Mouse (Mus musculus) heart, adult 18-20 months (tissue): ENCODE measurements around the gene Rnf225. TPM values are rescaled to one million over a fixed set of nuclear protein-coding genes. Genes with fewer than 3 reads are reported as not detected.
"Not testable (repeated sequence)": the region's sequence is repeated elsewhere in the genome, so short reads cannot be mapped to it uniquely, and the experiment has no call there.

Source experiments
- DNase-seq, 2 experiments: peaks; one replicate each; pipeline ENCODE4 v3.0.0; 2021 to 2022; ENCODE audit warnings: mixed read lengths in 1 of 2
- long read RNA-seq, 2 experiments: library from polyadenylated mRNA; stranded (forward); transcript quantifications; one replicate each; pipeline ENCODE4 v2.0.0; 2021
- total RNA-seq, 2 experiments: library from RNA; stranded (reverse); gene quantifications; 2 replicates each; pipeline ENCODE4 v1.2.3; 2021

The Rnf225 gene
- total RNA-seq, result under 1 TPM; 0.17 to 0.39 TPM
- long read RNA-seq, experiment 1, result 0 reads
- long read RNA-seq, experiment 2, result 0 reads

- DNase-seq, result no peak
These were observed at the start of gene Rnf225 for GRCm38 (mm10) chr7:12927191-12927680. Gene Rnf225 (plus strand): TSS chr7:12927416.

- DNase-seq, result no peak
These were observed 47.2 kb upstream of the Rnf225 start for GRCm38 (mm10) chr7:12880036-12880435.

- DNase-seq, result not testable (repeated sequence)
These were observed 46.7 kb upstream of the Rnf225 start for GRCm38 (mm10) chr7:12880497-12880896.

GRCm38 (mm10) chr7:12880911-12881660 lies 46.1 kb upstream of the Rnf225 start, which contains the start of gene Zfp128:
Gene Zfp128 (plus strand): TSS chr7:12881177.
- peak; percentile 97 to 98 for DNase-seq

- no peak for DNase-seq
These were observed 40.5 kb upstream of the Rnf225 start for GRCm38 (mm10) chr7:12886563-12887266.

GRCm38 (mm10) chr7:12887585-12887984 lies 39.6 kb upstream of the Rnf225 start:
- DNase-seq, result no peak

GRCm38 (mm10) chr7:12890928-12891327 lies 36.3 kb upstream of the Rnf225 start:
- no peak for DNase-seq

- DNase-seq, result no peak
These were observed 35.9 kb upstream of the Rnf225 start for GRCm38 (mm10) chr7:12891334-12891733.

GRCm38 (mm10) chr7:12897655-12898410 lies 29.4 kb upstream of the Rnf225 start, which contains the start of gene Zscan22:
Gene Zscan22 (plus strand): TSS chr7:12897815.
- peak; percentile 96 to 97 for DNase-seq

- DNase-seq, result no peak
These were observed 25.7 kb upstream of the Rnf225 start for GRCm38 (mm10) chr7:12901517-12901916.

- DNase-seq, result no peak
These were observed 23.6 kb upstream of the Rnf225 start for GRCm38 (mm10) chr7:12903623-12904022.

GRCm38 (mm10) chr7:12905146-12905545 lies 22.1 kb upstream of the Rnf225 start:
- DNase-seq, result no peak

- DNase-seq, result peak; percentile 77 to 92
These were observed 17.7 kb upstream of the Rnf225 start for GRCm38 (mm10) chr7:12909498-12909962.

- peak; percentile 71 to 82 for DNase-seq
These were observed 17.0 kb upstream of the Rnf225 start for GRCm38 (mm10) chr7:12910181-12910668.

- DNase-seq, result no peak
These were observed 13.7 kb upstream of the Rnf225 start for GRCm38 (mm10) chr7:12913556-12913955.

- not testable (repeated sequence) for DNase-seq
These were observed 6.7 kb upstream of the Rnf225 start for GRCm38 (mm10) chr7:12920495-12920894.

- no peak for DNase-seq
These were observed 5.9 kb upstream of the Rnf225 start for GRCm38 (mm10) chr7:12921318-12921704.

GRCm38 (mm10) chr7:12921705-12922465 lies 5.3 kb upstream of the Rnf225 start, which contains the start of gene Rps5:
Gene Rps5 (plus strand): TSS chr7:12922290.
- DNase-seq, result peak; percentile 99

- DNase-seq, result no peak
These were observed 4.5 kb upstream of the Rnf225 start for GRCm38 (mm10) chr7:12922729-12923128.

GRCm38 (mm10) chr7:12926316-12926715 lies 900 bp upstream of the Rnf225 start:
- DNase-seq, result no peak
